Mouse (Mus musculus): Measurements from ENCODE around the gene Reln. TPM values are rescaled to one million over a fixed set of nuclear protein-coding genes. Genes with fewer than 3 reads are reported as not detected.
A peak's percentile ranks its signal among the peaks of the same experiment; 100 is the strongest.

Gene Reln
- total and polyA plus RNA-seq, 2 experiments from 2014 or later = 25.3 to 189 TPM

DNA sequence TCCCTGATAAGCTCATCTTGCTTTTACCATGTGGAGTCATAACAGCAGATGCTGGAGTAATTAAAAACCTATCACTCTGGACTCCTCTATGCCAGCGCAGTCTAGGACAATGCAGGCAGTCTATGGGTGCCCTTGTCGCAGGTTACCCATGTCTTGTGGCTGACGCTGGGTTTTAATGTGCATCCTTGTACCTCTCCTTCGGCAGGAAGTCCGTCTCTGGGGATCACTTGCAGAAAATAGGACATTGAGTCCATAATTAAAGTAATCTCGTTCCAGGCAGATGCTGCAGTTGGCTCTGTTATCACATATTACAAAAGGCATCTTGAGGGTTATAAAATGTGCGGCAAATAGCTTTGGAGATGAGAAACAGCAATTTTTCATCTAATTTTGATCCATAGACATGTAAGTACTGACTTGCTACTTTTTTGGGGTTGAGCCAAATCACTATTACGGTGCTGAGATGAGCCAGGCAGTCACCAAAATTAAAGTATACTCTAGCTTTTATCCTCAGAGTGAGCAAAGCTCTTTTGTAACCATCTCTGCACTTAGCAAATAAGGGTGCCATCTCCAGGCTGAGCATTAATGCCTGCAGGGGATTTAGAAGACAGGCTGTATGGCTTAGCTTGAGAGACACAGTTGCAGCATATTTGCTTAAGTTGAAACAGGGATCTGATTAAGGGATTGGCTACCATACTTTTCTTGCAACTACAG lies 136.0 kb downstream of the Reln start:
- no peak overlapping the region for H3K27ac ChIP-seq (ENCODE audit: low read depth, low read length)
- no peak for ATAC-seq (ENCODE audit: low FRiP score)
- H3K27me3 ChIP-seq (ENCODE audit: insufficient read depth, low read length) = no peaks in the 10 kb centered on the region
- no peak overlapping the region for H3K9ac ChIP-seq (replicated peaks; ENCODE audit: low read length, poor library complexity, severe bottlenecking)
- no peaks in the 10 kb centered on the region for H3K9me3 ChIP-seq (ENCODE audit: low read length)
- no peak overlapping the region for H3K4me2 ChIP-seq (ENCODE audit: low read depth, low read length, poor library complexity, severe bottlenecking)
- TF ChIP-seq CTCF (IDR thresholded peaks at IDR 0.05) = peak; percentile 33; the same call in 1 of the 2 replicates
- 36% methylated on average over 8 of the region's 8 CpGs for WGBS
- no peaks in the 10 kb centered on the region for H3K36me3 ChIP-seq (ENCODE audit: insufficient read depth, low read length)
- H3K4me1 ChIP-seq (ENCODE audit: insufficient read depth, low read length) = no peaks in the 10 kb centered on the region
- no peak overlapping the region for H3K4me3 ChIP-seq (ENCODE audit: low read depth, low read length)
- peak; percentile 55 for DNase-seq (ENCODE audit: low spot score)

DNA sequence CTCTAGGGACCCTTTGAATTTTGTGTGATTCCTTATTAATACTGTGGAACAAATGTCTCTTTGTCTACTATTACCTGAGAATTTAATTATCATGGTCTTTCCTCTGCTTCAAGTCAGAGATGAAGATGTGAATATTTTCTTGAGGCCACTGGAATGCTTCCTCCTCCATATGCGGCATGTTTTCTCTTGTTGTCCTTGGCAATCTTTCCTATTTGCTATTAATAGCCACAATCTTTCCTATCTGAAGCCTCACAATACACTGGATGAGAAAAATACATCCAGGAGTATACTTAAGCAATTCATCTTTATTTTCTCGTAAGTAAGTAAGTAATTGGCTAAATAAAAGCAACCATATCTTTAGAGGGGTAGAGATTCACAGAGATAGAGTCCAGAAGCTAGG lies 146.6 kb downstream of the Reln start:
- Histone ChIP-seq H3K4me1 (ENCODE audit: insufficient read depth, low read length) (no peaks in the 10 kb centered on the region), H3K36me3 (ENCODE audit: insufficient read depth, low read length) (no peaks in the 10 kb centered on the region), H3K9ac (replicated peaks; ENCODE audit: low read length, poor library complexity, severe bottlenecking) (no peak overlapping the region), H3K27me3 (ENCODE audit: insufficient read depth, low read length) (no peaks in the 10 kb centered on the region), H3K27ac (ENCODE audit: low read depth, low read length) (no peak overlapping the region), H3K4me2 (ENCODE audit: low read depth, low read length, poor library complexity, severe bottlenecking) (no peak overlapping the region), H3K9me3 (ENCODE audit: low read length) (no peaks in the 10 kb centered on the region), H3K4me3 (ENCODE audit: low read depth, low read length) (no peak overlapping the region)
- no peak for ATAC-seq (ENCODE audit: low FRiP score)
- no peak for TF ChIP-seq CTCF (IDR thresholded peaks at IDR 0.05)
- no peak for DNase-seq (ENCODE audit: low spot score)
- WGBS = 66% methylated on average over 2 of the region's 2 CpGs

DNA sequence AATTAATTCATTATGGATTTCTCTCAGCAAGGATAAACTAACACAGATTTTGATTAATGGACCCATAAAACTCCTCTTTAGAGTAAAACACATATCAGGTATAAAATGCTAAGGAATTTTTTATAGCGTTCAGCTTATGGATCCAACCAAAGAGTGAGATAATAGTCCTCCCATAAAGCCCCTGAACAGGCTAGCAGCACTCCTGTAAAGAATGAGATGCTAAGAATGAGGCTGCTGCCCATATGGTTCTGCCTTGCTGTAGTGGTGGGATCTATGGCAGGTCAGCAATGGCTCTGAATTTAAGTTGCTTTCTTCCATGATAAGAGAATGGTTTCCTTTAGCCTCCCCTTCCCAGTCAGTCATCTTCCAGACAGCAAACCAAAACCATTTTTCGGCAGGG lies 147.6 kb downstream of the Reln start:
- TF ChIP-seq CTCF (IDR thresholded peaks at IDR 0.05) = no peak
- H3K4me3 ChIP-seq (ENCODE audit: low read depth, low read length) = no peak overlapping the region
- H3K9me3 ChIP-seq (ENCODE audit: low read length) = no peaks in the 10 kb centered on the region
- ATAC-seq (ENCODE audit: low FRiP score) = no peak
- no peaks in the 10 kb centered on the region for H3K4me1 ChIP-seq (ENCODE audit: insufficient read depth, low read length)
- H3K36me3 ChIP-seq (ENCODE audit: insufficient read depth, low read length) = no peaks in the 10 kb centered on the region
- WGBS = 82% methylated on average over 2 of the region's 2 CpGs
- DNase-seq (ENCODE audit: low spot score) = no peak
- H3K27me3 ChIP-seq (ENCODE audit: insufficient read depth, low read length) = no peaks in the 10 kb centered on the region
- no peak overlapping the region for H3K4me2 ChIP-seq (ENCODE audit: low read depth, low read length, poor library complexity, severe bottlenecking)
- no peak overlapping the region for H3K27ac ChIP-seq (ENCODE audit: low read depth, low read length)
- no peak overlapping the region for H3K9ac ChIP-seq (replicated peaks; ENCODE audit: low read length, poor library complexity, severe bottlenecking)

DNA sequence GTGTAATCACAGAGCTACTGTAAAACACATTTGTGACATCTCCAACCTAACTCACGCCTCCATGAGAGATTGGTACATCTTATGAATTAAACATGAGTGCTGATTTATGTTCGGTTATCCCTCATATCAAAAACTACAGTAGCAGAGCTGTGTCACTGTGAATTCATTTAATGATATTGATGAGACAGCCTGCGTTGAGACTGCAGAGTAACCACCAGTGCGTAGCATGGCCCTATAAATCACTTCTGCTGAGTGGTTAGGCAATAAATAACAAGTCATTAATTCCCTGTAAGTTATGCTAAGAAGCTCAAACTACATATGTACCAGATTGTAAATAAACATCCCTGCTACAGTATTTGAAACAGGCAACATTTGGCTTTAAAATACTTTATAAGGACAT lies 148.0 kb downstream of the Reln start:
- Histone ChIP-seq H3K4me2 (ENCODE audit: low read depth, low read length, poor library complexity, severe bottlenecking) (no peak overlapping the region), H3K36me3 (ENCODE audit: insufficient read depth, low read length) (no peaks in the 10 kb centered on the region), H3K4me3 (ENCODE audit: low read depth, low read length) (no peak overlapping the region), H3K9ac (replicated peaks; ENCODE audit: low read length, poor library complexity, severe bottlenecking) (no peak overlapping the region), H3K27me3 (ENCODE audit: insufficient read depth, low read length) (no peaks in the 10 kb centered on the region), H3K27ac (ENCODE audit: low read depth, low read length) (no peak overlapping the region), H3K9me3 (ENCODE audit: low read length) (no peaks in the 10 kb centered on the region), H3K4me1 (ENCODE audit: insufficient read depth, low read length) (no peaks in the 10 kb centered on the region)
- DNase-seq (ENCODE audit: low spot score) (no peak), ATAC-seq (ENCODE audit: low FRiP score) (no peak)
- no peak for TF ChIP-seq CTCF (IDR thresholded peaks at IDR 0.05)
- WGBS = 41% methylated on average over 4 of the region's 4 CpGs

DNA sequence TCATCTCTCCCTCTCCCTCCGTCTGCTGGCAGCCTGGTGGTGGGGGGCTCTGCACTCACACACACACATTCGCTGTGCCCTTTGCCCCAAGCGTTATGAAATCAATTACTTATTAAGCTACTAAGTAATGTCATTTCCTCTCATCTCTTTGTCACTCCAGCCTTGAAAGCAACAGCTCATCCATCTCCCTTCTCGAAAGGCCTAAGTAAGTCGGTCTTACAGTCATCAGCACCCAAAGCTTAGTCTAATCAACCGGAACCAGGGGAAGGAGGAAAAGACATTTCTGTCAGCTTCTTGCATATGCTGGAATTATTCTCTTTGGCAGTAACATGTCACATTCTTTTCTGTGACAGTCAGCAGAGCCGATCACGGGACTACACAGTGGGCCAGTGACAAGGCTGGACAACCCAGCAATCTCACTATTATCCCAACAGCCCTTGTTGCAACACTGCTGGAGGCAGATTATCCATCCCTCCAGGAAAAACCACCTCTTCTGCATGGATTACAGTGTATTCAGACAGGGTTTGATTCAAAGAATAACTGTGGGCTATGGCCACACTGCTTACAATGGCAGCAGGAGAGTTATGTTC lies 149.1 kb downstream of the Reln start:
- WGBS = 33% methylated on average over 8 of the region's 8 CpGs
- Histone ChIP-seq H3K4me2 (ENCODE audit: low read depth, low read length, poor library complexity, severe bottlenecking) (no peak overlapping the region), H3K27me3 (ENCODE audit: insufficient read depth, low read length) (no peaks in the 10 kb centered on the region), H3K9ac (replicated peaks; ENCODE audit: low read length, poor library complexity, severe bottlenecking) (no peak overlapping the region), H3K27ac (ENCODE audit: low read depth, low read length) (peak overlapping the region; percentile 13; the same call in 1 of the 2 replicates), H3K4me3 (ENCODE audit: low read depth, low read length) (no peak overlapping the region), H3K36me3 (ENCODE audit: insufficient read depth, low read length) (no peaks in the 10 kb centered on the region), H3K4me1 (ENCODE audit: insufficient read depth, low read length) (no peaks in the 10 kb centered on the region), H3K9me3 (ENCODE audit: low read length) (no peaks in the 10 kb centered on the region)
- DNase-seq (ENCODE audit: low spot score) = no peak
- TF ChIP-seq CTCF (IDR thresholded peaks at IDR 0.05) = no peak
- ATAC-seq (ENCODE audit: low FRiP score) = peak; percentile 74; the same call in 1 of the 2 replicates

DNA sequence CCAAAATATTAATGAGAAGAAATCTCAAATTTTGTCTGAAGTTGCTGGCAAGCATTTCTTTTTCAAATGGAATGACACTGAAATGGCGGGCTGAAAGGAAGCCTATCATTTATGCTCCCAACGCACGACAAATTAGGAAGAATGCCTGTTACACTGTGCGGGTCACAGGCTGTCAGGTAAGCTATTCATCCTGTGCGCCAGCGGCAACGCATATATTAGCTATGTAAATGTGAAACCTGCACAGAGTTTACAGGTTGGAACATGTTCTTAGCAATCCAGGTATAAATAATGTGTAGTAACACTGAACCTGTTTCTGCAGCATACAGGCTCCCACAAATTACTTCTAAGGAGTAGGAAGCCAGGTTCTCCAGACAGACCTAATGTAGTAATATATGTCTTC lies 152.7 kb downstream of the Reln start:
- no peak overlapping the region for H3K4me2 ChIP-seq (ENCODE audit: low read depth, low read length, poor library complexity, severe bottlenecking)
- H3K36me3 ChIP-seq (ENCODE audit: insufficient read depth, low read length) = no peaks in the 10 kb centered on the region
- H3K4me1 ChIP-seq (ENCODE audit: insufficient read depth, low read length) = no peaks in the 10 kb centered on the region
- no peak overlapping the region for H3K9ac ChIP-seq (replicated peaks; ENCODE audit: low read length, poor library complexity, severe bottlenecking)
- H3K4me3 ChIP-seq (ENCODE audit: low read depth, low read length) = no peak overlapping the region
- no peaks in the 10 kb centered on the region for H3K27me3 ChIP-seq (ENCODE audit: insufficient read depth, low read length)
- 45% methylated on average over 7 of the region's 7 CpGs for WGBS
- ATAC-seq (ENCODE audit: low FRiP score) (no peak), DNase-seq (ENCODE audit: low spot score) (no peak)
- TF ChIP-seq CTCF (IDR thresholded peaks at IDR 0.05) = no peak
- H3K27ac ChIP-seq (ENCODE audit: low read depth, low read length) = no peak overlapping the region
- H3K9me3 ChIP-seq (ENCODE audit: low read length) = no peaks in the 10 kb centered on the region
